Mouse (Mus musculus) gastrocnemius, postnatal 10 days (tissue): ENCODE measurements around the gene Exoc6b. TPM values are rescaled to one million over a fixed set of nuclear protein-coding genes. Genes with fewer than 3 reads are reported as not detected.

Experiments used
- DNase-seq: peaks from one replicate; pipeline ENCODE4 v3.0.0; 2021; ENCODE audit warnings: mixed read lengths
- total RNA-seq, 2 experiments: library from RNA; stranded (reverse); gene quantifications; 2 replicates each; pipeline ENCODE4 v1.2.3; 2021

Gene Exoc6b
- total RNA-seq, 2 experiments from 2014 or later = 16.2 to 18.4 TPM

GRCm38 (mm10) chr6:84726876-84727275 is 342.4 kb downstream of the Exoc6b start:
- DNase-seq = no peak

- no peak for DNase-seq
These were observed 356.1 kb downstream of the Exoc6b start for GRCm38 (mm10) chr6:84713171-84713570.

- no peak for DNase-seq
These were observed 358.5 kb downstream of the Exoc6b start for GRCm38 (mm10) chr6:84710831-84711230.

GRCm38 (mm10) chr6:84708631-84709030 is 360.7 kb downstream of the Exoc6b start:
- DNase-seq = no peak

- no peak for DNase-seq
These were observed 369.7 kb downstream of the Exoc6b start for GRCm38 (mm10) chr6:84699579-84699978.

- DNase-seq = no peak
These were observed 371.0 kb downstream of the Exoc6b start for GRCm38 (mm10) chr6:84698288-84698673.

- no peak for DNase-seq
These were observed 371.6 kb downstream of the Exoc6b start for GRCm38 (mm10) chr6:84697474-84698287.

- DNase-seq = no peak
These were observed 375.5 kb downstream of the Exoc6b start for GRCm38 (mm10) chr6:84693844-84694243.

- DNase-seq = no peak
These were observed 376.1 kb downstream of the Exoc6b start for GRCm38 (mm10) chr6:84693204-84693603.

GRCm38 (mm10) chr6:84691907-84692306 is 377.4 kb downstream of the Exoc6b start:
- no peak for DNase-seq

- DNase-seq = no peak
These were observed 391.5 kb downstream of the Exoc6b start for GRCm38 (mm10) chr6:84677770-84678169.

GRCm38 (mm10) chr6:84674936-84675335 is 394.4 kb downstream of the Exoc6b start:
- DNase-seq = no peak

- DNase-seq = no peak
These were observed 395.2 kb downstream of the Exoc6b start for GRCm38 (mm10) chr6:84674136-84674535.

- no peak for DNase-seq
These were observed 407.7 kb downstream of the Exoc6b start for GRCm38 (mm10) chr6:84661451-84662112.

- DNase-seq = no peak
These were observed 408.3 kb downstream of the Exoc6b start for GRCm38 (mm10) chr6:84660982-84661381.

GRCm38 (mm10) chr6:84657091-84657490 is 412.2 kb downstream of the Exoc6b start:
- DNase-seq = no peak

- no peak for DNase-seq
These were observed 412.6 kb downstream of the Exoc6b start for GRCm38 (mm10) chr6:84656680-84657079.

GRCm38 (mm10) chr6:84651902-84652301 is 417.4 kb downstream of the Exoc6b start:
- no peak for DNase-seq

GRCm38 (mm10) chr6:84647197-84647596 is 422.1 kb downstream of the Exoc6b start:
- no peak for DNase-seq

- DNase-seq = no peak
These were observed 422.6 kb downstream of the Exoc6b start for GRCm38 (mm10) chr6:84646696-84647095.

GRCm38 (mm10) chr6:84641062-84641431 is 428.3 kb downstream of the Exoc6b start:
- no peak for DNase-seq

- no peak for DNase-seq
These were observed 428.8 kb downstream of the Exoc6b start for GRCm38 (mm10) chr6:84640324-84641061.

- no peak for DNase-seq
These were observed 431.1 kb downstream of the Exoc6b start for GRCm38 (mm10) chr6:84638206-84638605.
